Mouse (Mus musculus) cerebellum, adult 2 months (tissue): ENCODE results near the gene Gmpr. TPM values are rescaled to one million over a fixed set of nuclear protein-coding genes. Genes with fewer than 3 reads are reported as not detected.

ENCODE experiments used
- DNase-seq, 2 experiments: peaks; one replicate each; pipeline ENCODE4 v3.0.0; 2021
- H3K27ac ChIP-seq: fragments of 200-500 bp; 2 replicates; pipeline ENCODE4 v1.5.1; 2012; ENCODE audit warnings: low read length, control low read depth, inconsistent platforms; ENCODE audit not compliant: insufficient read depth
- H3K27me3 ChIP-seq: fragments of 200-500 bp; 2 replicates; pipeline ENCODE4 v1.6.1; 2012; ENCODE audit warnings: inconsistent platforms, mild to moderate bottlenecking, low read length, moderate library complexity; ENCODE audit not compliant: control insufficient read depth, insufficient read depth
- H3K4me1 ChIP-seq: fragments of 200-500 bp; 2 replicates; pipeline ENCODE4 v1.6.1; 2011; ENCODE audit warnings: low read length; ENCODE audit not compliant: control insufficient read depth, insufficient read depth
- H3K4me3 ChIP-seq: fragments of 200-500 bp; replicated peaks from 2 replicates; pipeline ENCODE3; 2011; ENCODE audit warnings: mild to moderate bottlenecking, low read depth, low read length, control low read depth; ENCODE audit not compliant: insufficient read depth
- CTCF ChIP-seq: fragments of 200-500 bp; IDR thresholded peaks from 2 replicates; pipeline ENCODE4 v1.5.1; 2011; ENCODE audit warnings: low read depth, mild to moderate bottlenecking, control low read depth, low read length, moderate library complexity, borderline replicate concordance; ENCODE audit not compliant: insufficient read depth
- POLR2A ChIP-seq: fragments of 200-500 bp; IDR thresholded peaks from 2 replicates; pipeline ENCODE4 v1.6.1; 2011; ENCODE audit warnings: low read length, control low read depth, borderline replicate concordance; ENCODE audit not compliant: insufficient read depth
- WGBS: fragments of 180-500 bp; shearing (Covaris S2); methylation state at CpG from one replicate; pipeline ENCODE4 v1.1.7; 2018; 5-methylcytosine and 5-hydroxymethylcytosine counted together
- polyA plus RNA-seq: library from polyadenylated mRNA; depleted of rRNA; stranded (reverse); fragments of >200 nt; gene quantifications from 2 replicates; pipeline ENCODE4 v1.2.3, GENCODE M21; 2012

The Gmpr gene
- polyA plus RNA-seq, 1 experiment = 69.1 TPM

GRCm38 (mm10) chr13:45524305-45524704 is 17.1 kb downstream of the Gmpr start:
- peak; percentile 85 to 91 for DNase-seq
- H3K4me3 ChIP-seq = no peak overlapping the region
- WGBS = 8% methylated on average over 3 of the region's 3 CpGs
- TF ChIP-seq CTCF (no peak), POLR2A (no peak)
- no peaks in the 10 kb centered on the region for H3K27me3 ChIP-seq
- H3K27ac ChIP-seq = no peak overlapping the region
- peaks cover 36% of the 10 kb centered on the region for H3K4me1 ChIP-seq

- no peak for DNase-seq
- no peaks in the 10 kb centered on the region for H3K27me3 ChIP-seq
- 96% methylated on average over 6 of the region's 6 CpGs for WGBS
- no peak overlapping the region for H3K27ac ChIP-seq
- H3K4me1 ChIP-seq = peaks cover 42% of the 10 kb centered on the region
- no peak overlapping the region for H3K4me3 ChIP-seq
- TF ChIP-seq POLR2A (no peak), CTCF (no peak)
These were observed 17.7 kb downstream of the Gmpr start for GRCm38 (mm10) chr13:45524791-45525435.

GRCm38 (mm10) chr13:45526230-45526629 is 19.0 kb downstream of the Gmpr start:
- TF ChIP-seq CTCF (no peak), POLR2A (no peak)
- Histone ChIP-seq H3K4me3 (no peak overlapping the region), H3K27me3 (no peaks in the 10 kb centered on the region), H3K27ac (no peak overlapping the region), H3K4me1 (peaks cover 47% of the 10 kb centered on the region)
- DNase-seq = peak; percentile 70 to 79
- 22% methylated on average over 7 of the region's 7 CpGs for WGBS

GRCm38 (mm10) chr13:45527232-45527964 is 20.2 kb downstream of the Gmpr start:
- Histone ChIP-seq H3K4me1 (peaks cover 48% of the 10 kb centered on the region), H3K27ac (no peak overlapping the region), H3K27me3 (no peaks in the 10 kb centered on the region), H3K4me3 (no peak overlapping the region)
- 98% methylated on average over 11 of the region's 11 CpGs for WGBS
- no peak for DNase-seq
- TF ChIP-seq POLR2A (no peak), CTCF (no peak)

- DNase-seq = peak; percentile 67 to 88
- 6% methylated on average over 4 of the region's 4 CpGs for WGBS
- H3K4me3 ChIP-seq = no peak overlapping the region
- no peak for TF ChIP-seq POLR2A
- no peak for TF ChIP-seq CTCF
- H3K4me1 ChIP-seq = peaks cover 47% of the 10 kb centered on the region
- H3K27ac ChIP-seq = 0 out of 2 replicates have a peak overlapping the region, but pooled peaks have one; percentile 43
- H3K27me3 ChIP-seq = no peaks in the 10 kb centered on the region
These were observed 21.5 kb downstream of the Gmpr start for GRCm38 (mm10) chr13:45528787-45529186.

GRCm38 (mm10) chr13:45530754-45531153 is 23.5 kb downstream of the Gmpr start:
- 69% methylated on average over 6 of the region's 6 CpGs for WGBS
- peaks cover 30% of the 10 kb centered on the region for H3K4me1 ChIP-seq
- peak in 1 of 2 experiments; percentile 37 for DNase-seq

GRCm38 (mm10) chr13:45535731-45536453 is 28.6 kb downstream of the Gmpr start:
- TF ChIP-seq CTCF = no peak
- TF ChIP-seq POLR2A = no peak
- WGBS = 92% methylated on average over 9 of the region's 9 CpGs
- Histone ChIP-seq H3K4me1 (peaks cover 15% of the 10 kb centered on the region), H3K27ac (no peak overlapping the region), H3K4me3 (no peak overlapping the region), H3K27me3 (no peaks in the 10 kb centered on the region)
- no peak for DNase-seq

More at GRCm38 (mm10) chr13:45530754-45531153, 23.5 kb downstream of the Gmpr start:
- Histone ChIP-seq H3K4me3 (no peak overlapping the region), H3K27me3 (no peaks in the 10 kb centered on the region), H3K27ac (no peak overlapping the region)
- TF ChIP-seq CTCF = no peak
- TF ChIP-seq POLR2A = no peak
